Mouse (Mus musculus) embryonic facial prominence, embryonic 10.5 days (tissue): ENCODE results near the gene Cxcr4. TPM values are rescaled to one million over a fixed set of nuclear protein-coding genes. Genes with fewer than 3 reads are reported as not detected.

Experiments used
- DNase-seq: peaks from one replicate; pipeline ENCODE4 v3.0.0-alpha.2; 2017; ENCODE audit warnings: low spot score
- H3K27ac ChIP-seq: fragments of 300-500 bp; sonication (generic); replicated peaks from 2 replicates; pipeline ENCODE4 v1.5.1; 2016; ENCODE audit warnings: mild to moderate bottlenecking
- H3K27me3 ChIP-seq: fragments of 300-500 bp; sonication (generic); replicated peaks from 2 replicates; pipeline ENCODE4 v1.6.1; 2016; ENCODE audit warnings: low read depth, mild to moderate bottlenecking; ENCODE audit not compliant: poor library complexity, severe bottlenecking
- H3K36me3 ChIP-seq: fragments of 300-500 bp; sonication (generic); replicated peaks from 2 replicates; pipeline ENCODE4 v1.6.1; 2016; ENCODE audit warnings: mild to moderate bottlenecking, moderate library complexity
- H3K4me1 ChIP-seq: fragments of 300-500 bp; sonication (generic); 2 replicates; pipeline ENCODE4 v1.6.1; 2016
- H3K4me3 ChIP-seq: fragments of 300-500 bp; sonication (generic); 2 replicates; pipeline ENCODE4 v1.5.1; 2016; ENCODE audit warnings: mild to moderate bottlenecking, moderate library complexity
- H3K9me3 ChIP-seq: fragments of 300-500 bp; sonication (generic); 2 replicates; pipeline ENCODE4 v1.6.1; 2016; ENCODE audit warnings: mild to moderate bottlenecking
- WGBS: fragments of 180-500 bp; shearing (Covaris S2); methylation state at CpG from one replicate; pipeline ENCODE4 v1.1.7; 2016; 5-methylcytosine and 5-hydroxymethylcytosine counted together
- polyA plus RNA-seq: library from polyadenylated mRNA; unstranded; fragments of >200 nt; fragmentation: Nextera tagmentation; extraction: Ambion mirVana; gene quantifications from 2 replicates; pipeline ENCODE4 v1.2.1, GENCODE M21; 2016

Gene Cxcr4
- polyA plus RNA-seq, 1 experiment from 2014 or later: 4.8 TPM

DNA sequence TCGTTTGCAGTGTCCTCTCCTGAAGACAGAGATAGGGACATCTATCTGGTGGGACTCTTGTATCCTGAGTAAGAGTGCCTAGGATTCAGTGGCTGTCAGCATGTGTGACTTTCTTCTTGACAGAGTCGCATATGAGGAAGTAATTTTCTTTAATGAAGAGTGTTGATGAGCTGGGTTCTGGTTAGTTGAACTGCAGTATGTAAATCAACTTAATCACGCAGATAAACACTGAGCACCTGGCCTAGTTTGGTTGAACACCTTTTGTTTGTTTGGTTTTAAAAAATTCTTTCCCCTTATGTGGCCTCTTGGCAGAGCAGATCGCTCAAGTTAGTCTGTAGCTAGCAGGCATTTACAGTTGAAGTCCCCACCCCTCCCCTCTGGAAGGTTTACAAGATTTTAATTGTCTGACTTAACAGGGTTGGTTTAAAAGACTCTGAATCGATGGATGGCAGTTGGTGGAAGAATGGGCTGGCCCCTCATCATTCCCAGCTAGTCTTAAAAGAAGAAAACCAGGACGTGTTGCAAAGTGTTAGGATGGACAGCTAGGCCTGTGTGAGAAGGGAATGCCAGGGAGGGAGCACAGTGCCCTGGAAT lies 8.7 kb downstream of the Cxcr4 start:
- Histone ChIP-seq H3K27me3 (0 out of 2 replicates have a peak, but pooled peaks cover 3% of the 10 kb centered on the region), H3K27ac (no peak overlapping the region), H3K4me1 (peaks cover 11% of the 10 kb centered on the region; the same call in 1 of the 2 replicates), H3K4me3 (no peak overlapping the region), H3K9me3 (no peaks in the 10 kb centered on the region), H3K36me3 (peaks cover 4% of the 10 kb centered on the region; the same call in 1 of the 2 replicates)
- no peak for DNase-seq
- WGBS: 62% methylated on average over 6 of the region's 6 CpGs

DNA sequence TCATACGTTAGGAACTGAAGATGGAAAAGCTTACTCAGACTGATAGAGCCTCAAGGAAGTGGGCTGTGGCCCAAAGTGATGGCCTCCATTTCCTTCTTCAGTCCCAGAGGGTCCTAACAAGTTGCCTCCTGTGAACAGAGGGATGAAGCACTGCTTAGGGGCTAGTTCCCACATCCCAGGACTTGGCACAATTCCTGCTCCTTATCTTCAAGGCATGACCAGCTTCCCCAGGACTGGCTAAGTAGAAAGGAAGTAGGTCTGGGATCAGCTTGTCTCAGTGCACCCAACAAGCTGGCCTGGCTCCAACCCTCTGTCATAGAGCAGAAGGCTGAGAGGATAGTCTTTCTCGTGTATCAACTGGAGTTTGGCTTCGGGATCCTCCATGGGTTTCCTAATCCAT lies 11.8 kb downstream of the Cxcr4 start:
- 88% methylated on average over 3 of the region's 3 CpGs for WGBS

DNA sequence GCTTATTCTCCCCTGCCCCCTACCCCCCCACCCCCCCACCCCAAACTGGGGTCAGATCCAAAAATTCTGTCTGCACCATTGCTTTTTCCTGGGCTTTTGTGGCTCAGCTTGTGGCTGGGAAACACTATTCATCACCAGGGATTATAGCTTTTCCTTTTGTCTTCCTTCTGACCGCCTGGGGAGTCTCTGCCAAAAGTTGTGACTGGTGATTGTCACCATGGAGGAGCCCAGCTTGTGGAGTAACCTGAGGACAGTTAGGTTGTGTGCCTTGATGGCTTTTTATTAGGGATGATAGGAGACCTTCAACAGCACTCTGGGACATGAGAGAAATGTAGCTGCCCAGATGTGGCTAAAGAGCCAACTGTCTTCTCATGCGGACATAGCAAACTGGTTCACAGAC lies 13.6 kb downstream of the Cxcr4 start:
- DNase-seq: no peak
- H3K27me3 ChIP-seq: no peaks in the 10 kb centered on the region
- H3K36me3 ChIP-seq: no peaks in the 10 kb centered on the region
- H3K9me3 ChIP-seq: no peaks in the 10 kb centered on the region
- H3K27ac ChIP-seq: no peak overlapping the region
- peaks cover 5% of the 10 kb centered on the region; the same call in 1 of the 2 replicates for H3K4me1 ChIP-seq
- 59% methylated on average over 2 of the region's 2 CpGs for WGBS
- H3K4me3 ChIP-seq: no peak overlapping the region

More for the DNA sequence above, 11.8 kb downstream of the Cxcr4 start:
- Histone ChIP-seq H3K27ac (no peak overlapping the region), H3K9me3 (no peaks in the 10 kb centered on the region), H3K4me1 (peaks cover 5% of the 10 kb centered on the region; the same call in 1 of the 2 replicates), H3K4me3 (no peak overlapping the region), H3K27me3 (no peaks in the 10 kb centered on the region), H3K36me3 (no peaks in the 10 kb centered on the region)
- DNase-seq: no peak

DNA sequence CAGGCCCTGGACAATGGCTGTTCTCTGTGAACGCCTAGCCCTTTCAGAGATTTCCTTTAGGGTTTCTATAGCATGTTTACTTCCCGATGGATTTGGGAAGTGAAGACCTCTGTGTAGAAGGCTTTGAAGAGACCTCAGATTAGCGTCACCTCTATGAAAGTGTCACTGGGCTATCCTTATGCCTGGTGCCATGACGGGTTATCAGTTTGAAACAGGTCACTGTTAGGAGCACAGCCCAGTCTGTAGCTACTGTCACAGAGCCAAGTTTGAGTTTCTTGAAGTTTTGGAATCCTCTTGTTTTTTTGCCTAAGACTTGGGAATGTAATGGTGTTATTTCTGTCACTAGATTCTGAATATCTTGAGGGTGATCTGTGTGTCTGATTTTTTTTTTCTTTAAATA lies 17.0 kb downstream of the Cxcr4 start:
- WGBS: 83% methylated on average over 4 of the region's 4 CpGs
- DNase-seq: no peak

DNA sequence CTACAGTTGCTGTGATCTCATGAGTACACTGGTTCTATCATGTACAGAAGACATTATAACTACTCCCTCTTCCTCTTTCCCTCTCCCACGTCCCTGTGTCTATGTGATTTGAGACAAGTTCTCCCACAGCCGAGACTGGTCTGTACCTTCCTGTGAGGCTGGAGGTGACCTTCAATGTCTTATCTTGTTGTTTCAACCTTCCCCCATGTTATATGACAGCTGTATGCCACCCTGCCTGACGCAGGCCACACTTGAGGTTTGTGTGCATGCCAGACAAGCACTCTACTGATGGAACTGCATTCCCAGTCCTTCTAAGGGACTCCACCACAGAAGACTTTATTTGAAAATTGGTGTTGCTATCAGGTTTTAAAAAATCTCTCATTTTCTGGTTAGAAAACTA lies 21.1 kb downstream of the Cxcr4 start:
- H3K4me1 ChIP-seq: no peaks in the 10 kb centered on the region
- H3K27ac ChIP-seq: no peak overlapping the region
- DNase-seq: no peak
- no peaks in the 10 kb centered on the region for H3K36me3 ChIP-seq
- WGBS: 84% methylated on average over 3 of the region's 3 CpGs
- H3K27me3 ChIP-seq: no peaks in the 10 kb centered on the region
- no peaks in the 10 kb centered on the region for H3K9me3 ChIP-seq
- no peak overlapping the region for H3K4me3 ChIP-seq

More for the DNA sequence above, 17.0 kb downstream of the Cxcr4 start:
- Histone ChIP-seq H3K36me3 (no peaks in the 10 kb centered on the region), H3K9me3 (no peaks in the 10 kb centered on the region), H3K27me3 (no peaks in the 10 kb centered on the region), H3K4me3 (no peak overlapping the region), H3K4me1 (peaks cover 5% of the 10 kb centered on the region; the same call in 1 of the 2 replicates), H3K27ac (no peak overlapping the region)

DNA sequence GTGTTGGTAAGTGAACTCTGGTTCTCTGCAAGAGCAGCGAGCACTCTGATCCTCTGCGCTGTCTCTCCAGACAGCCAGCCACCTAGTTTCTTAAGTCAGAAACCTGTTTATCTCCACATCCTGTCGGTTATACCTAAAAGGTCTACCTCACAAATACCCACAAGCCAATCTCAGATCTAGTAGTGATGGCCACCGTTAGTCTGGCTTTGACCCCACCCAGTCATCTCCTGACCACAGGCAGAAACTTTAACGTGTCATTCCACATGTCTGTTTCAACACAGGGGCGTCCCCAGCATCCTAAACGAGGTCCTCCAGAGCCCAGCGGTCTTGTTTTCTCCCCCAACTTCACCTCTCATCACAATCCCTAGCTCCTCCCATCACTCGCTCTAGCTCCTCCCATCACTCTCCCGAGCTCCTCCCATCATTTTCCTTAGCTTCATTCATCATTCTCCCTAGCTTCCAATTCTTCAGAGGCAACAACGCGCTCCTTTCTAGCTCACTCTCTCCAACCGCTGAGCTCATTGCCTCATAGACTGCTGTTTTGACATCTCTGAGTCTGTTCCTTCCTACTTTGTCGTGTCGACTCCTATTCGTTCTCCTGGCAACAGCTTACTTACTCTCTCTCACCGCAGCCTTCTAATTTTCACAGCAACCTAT lies 22.0 kb downstream of the Cxcr4 start:
- Histone ChIP-seq H3K27me3 (no peaks in the 10 kb centered on the region), H3K9me3 (no peaks in the 10 kb centered on the region), H3K27ac (no peak overlapping the region), H3K36me3 (no peaks in the 10 kb centered on the region), H3K4me1 (no peaks in the 10 kb centered on the region), H3K4me3 (no peak overlapping the region)
- no peak for DNase-seq
- 85% methylated on average over 17 of the region's 17 CpGs for whole genome bisulfite sequencing

DNA sequence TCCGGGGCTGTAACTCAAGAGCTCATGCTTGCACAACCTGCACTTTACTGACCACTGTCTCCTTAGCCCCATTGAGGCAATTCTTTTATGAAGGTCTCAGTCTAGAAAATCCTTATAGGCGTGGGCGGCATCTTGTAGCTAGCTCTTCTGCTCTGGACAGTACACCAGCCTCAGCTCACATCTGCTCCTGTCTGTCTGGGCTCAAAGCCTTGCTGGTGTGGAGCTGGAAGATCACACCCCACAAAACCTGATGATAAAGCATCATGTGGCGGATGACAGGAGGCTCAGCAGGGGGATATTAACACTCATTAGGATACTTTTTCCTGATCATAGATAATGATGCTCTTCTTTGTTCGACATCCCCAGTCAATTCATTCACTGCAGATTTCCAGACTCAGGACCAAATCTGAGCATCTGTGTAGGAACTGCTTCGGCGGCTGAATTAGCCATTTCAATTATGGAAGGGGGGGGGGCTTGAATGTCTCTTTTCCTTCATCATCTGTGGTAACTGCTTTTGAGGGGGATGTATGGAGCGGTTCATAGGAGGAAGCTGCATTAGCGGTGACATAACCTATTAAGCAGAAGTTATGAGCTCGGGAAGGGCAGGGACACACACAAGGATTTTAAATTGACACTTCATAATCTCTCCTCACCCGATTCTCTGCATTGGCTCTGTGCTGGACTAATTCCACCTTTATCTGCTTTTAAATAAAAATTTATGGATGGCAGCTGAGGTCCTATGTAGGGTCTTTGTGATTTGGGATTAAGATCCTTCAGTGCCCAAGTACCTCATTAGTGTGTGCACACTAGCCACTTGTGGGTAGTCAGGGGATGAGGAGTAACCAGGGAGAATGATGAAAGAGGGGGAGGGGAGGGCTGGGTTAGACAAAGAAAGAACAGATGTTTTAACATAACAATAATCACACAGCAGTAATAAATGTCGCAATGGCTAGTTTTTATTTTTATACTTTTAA lies 24.6 kb downstream of the Cxcr4 start:
- no peak overlapping the region for H3K27ac ChIP-seq

DNA sequence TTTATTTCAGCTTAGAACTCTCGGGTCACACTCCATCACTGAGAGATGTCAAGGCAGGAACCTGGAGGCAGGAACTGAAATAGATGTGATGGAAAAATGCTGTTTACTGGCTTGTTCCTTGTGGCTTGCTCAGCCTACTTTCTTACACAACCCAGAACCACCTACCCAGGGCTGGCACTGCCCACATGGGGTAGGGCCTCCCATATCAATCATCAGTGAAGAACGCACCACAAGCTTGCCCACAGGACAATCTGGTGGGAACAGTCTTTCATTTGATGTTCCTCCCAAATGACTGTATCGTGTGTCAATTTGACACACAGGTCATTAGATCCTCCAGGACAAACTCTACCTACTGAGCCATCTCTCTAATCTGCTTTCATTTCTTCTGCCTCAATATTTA lies 28.2 kb downstream of the Cxcr4 start:
- WGBS: 83% methylated on average over 3 of the region's 3 CpGs
- no peak for DNase-seq
- H3K27ac ChIP-seq: no peak overlapping the region
- no peaks in the 10 kb centered on the region for H3K36me3 ChIP-seq
- peaks cover 8% of the 10 kb centered on the region for H3K4me1 ChIP-seq
- H3K9me3 ChIP-seq: no peaks in the 10 kb centered on the region
- H3K4me3 ChIP-seq: no peak overlapping the region
- no peaks in the 10 kb centered on the region for H3K27me3 ChIP-seq

More for the DNA sequence above, 24.6 kb downstream of the Cxcr4 start:
- H3K4me1 ChIP-seq: no peaks in the 10 kb centered on the region
- H3K27me3 ChIP-seq: no peaks in the 10 kb centered on the region
- 83% methylated on average over 12 of the region's 12 CpGs for WGBS
- DNase-seq: no peak
- no peak overlapping the region for H3K4me3 ChIP-seq
- no peaks in the 10 kb centered on the region for H3K9me3 ChIP-seq
- H3K36me3 ChIP-seq: no peaks in the 10 kb centered on the region

DNA sequence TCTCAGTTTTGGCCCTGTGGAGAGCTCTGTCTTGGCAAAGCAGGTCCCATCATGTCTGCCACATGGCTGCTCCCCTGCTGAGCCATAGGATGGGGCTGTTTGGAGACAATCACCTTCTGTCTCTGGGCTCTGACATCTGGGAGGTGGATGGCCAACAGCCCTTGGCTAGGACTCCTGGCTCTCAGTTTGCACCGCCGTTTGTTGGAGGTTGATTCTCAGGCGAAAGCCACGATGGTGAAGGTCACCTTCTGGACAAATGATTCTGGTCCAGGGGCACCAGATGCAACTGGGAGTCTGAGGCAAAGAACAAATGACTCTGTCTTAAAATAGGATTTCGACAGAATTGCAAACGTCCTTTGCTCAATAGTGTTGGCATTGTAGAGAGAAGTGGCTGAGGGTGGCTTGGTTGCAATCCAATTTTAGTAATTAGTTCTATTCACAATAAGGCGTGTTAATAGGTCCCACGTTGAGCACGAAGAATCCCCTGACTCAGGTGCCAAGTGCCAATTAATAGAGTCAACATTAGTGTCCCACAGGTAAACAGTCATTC lies 30.7 kb downstream of the Cxcr4 start:
- WGBS: 86% methylated on average over 9 of the region's 9 CpGs
- H3K9me3 ChIP-seq: no peaks in the 10 kb centered on the region
- H3K36me3 ChIP-seq: no peaks in the 10 kb centered on the region
- H3K27ac ChIP-seq: no peak overlapping the region
- no peaks in the 10 kb centered on the region for H3K27me3 ChIP-seq
- no peak overlapping the region for H3K4me3 ChIP-seq
- DNase-seq: no peak
- H3K4me1 ChIP-seq: peaks cover 8% of the 10 kb centered on the region

DNA sequence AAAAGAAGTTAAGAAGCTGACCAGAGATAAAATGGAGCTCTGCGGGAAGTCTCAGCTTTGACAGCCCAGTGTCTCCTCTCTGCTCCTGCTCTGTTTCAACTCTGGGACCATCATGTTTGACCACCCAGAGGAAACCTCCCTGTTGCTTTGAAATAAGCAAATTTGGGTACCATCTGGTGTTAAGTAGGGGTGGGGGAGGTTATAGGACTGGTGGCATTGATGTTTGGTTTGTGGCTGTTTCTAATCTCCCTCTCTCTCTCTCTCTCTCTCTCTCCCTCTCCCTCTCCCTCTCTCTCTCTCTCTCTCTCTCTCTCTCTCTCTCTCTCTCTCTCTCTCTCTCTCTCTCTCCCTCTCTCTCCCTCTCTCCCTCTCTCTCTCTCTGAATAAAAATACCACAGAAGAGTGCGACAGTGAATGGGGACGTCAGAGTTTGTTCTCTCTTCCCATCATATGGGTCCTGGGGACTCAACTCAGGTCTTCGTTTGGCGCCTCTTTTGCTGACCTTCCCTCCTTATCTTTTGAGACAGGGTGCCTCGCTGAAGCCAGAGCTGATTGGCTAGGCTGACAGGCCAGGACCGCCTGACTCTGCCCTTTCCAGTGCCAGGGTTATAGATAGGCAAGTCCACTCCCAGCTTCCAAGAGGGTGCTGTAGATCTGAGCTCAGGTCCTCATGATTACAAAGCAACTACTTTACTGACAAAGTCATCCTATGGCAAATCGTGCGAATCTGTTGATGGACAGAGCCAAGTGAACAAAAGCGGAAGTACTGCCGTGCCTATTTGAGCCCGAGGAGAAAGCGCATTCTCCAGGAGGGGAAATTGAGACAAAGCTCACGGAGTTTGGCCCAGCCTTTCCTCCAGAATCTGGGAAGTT lies 31.4 kb downstream of the Cxcr4 start:
- WGBS: 76% methylated on average over 14 of the region's 14 CpGs
- Histone ChIP-seq H3K36me3 (no peaks in the 10 kb centered on the region), H3K27ac (no peak overlapping the region), H3K27me3 (no peaks in the 10 kb centered on the region), H3K9me3 (no peaks in the 10 kb centered on the region), H3K4me1 (peaks cover 8% of the 10 kb centered on the region), H3K4me3 (no peak overlapping the region)
- no peak for DNase-seq

DNA sequence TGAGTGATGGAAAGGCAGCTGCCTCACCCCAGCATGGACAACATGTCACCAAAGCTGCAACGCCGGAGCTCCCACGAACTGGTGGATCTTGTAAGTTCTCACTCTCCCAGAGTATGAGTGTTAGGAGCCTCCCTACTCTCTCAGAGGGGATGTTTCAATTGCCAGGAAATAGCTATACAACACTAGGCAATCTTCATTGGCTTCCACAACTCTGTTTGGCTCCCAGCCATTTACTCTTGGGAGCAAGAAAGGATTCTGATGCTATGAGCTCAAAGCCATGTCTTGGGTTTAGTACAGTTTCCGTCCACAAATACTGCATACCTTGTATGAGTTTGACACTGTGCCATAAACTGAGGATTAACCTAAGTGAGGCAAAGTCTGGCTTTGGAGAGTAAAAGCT lies 34.1 kb downstream of the Cxcr4 start:
- no peak for DNase-seq
- Histone ChIP-seq H3K4me3 (no peak overlapping the region), H3K27me3 (no peaks in the 10 kb centered on the region), H3K27ac (no peak overlapping the region), H3K36me3 (no peaks in the 10 kb centered on the region), H3K9me3 (no peaks in the 10 kb centered on the region), H3K4me1 (peaks cover 8% of the 10 kb centered on the region)
- WGBS: 91% methylated on average over 4 of the region's 4 CpGs
